Mouse (Mus musculus): ENCODE results near the gene Pik3r1.

- TF ChIP-seq CTCF (IDR thresholded peaks at IDR 0.05; ENCODE audit: borderline replicate concordance, extremely low read depth, insufficient read depth, insufficient read length), result no peak
- TF ChIP-seq POLR2A (IDR thresholded peaks at IDR 0.05; ENCODE audit: borderline replicate concordance, extremely low read depth, insufficient read depth, insufficient read length, poor library complexity, severe bottlenecking), result no peak
Measured at GRCm38 (mm10) chr13:101634420-101634819, 133.6 kb downstream of the Pik3r1 start.

All from brain, embryonic 14.5 days (tissue).